Mouse (Mus musculus) forebrain, postnatal 0 days (tissue): ENCODE measurements around the gene Kctd21. TPM values are rescaled to one million over a fixed set of nuclear protein-coding genes. Genes with fewer than 3 reads are reported as not detected.
A peak's percentile ranks its signal among the peaks of the same experiment; 100 is the strongest.

Experiments used
- ATAC-seq: fragments of 200-750 bp; cut with Nextera tagmentation; 2 replicates; pipeline ENCODE4 v1.8.0; 2017; ENCODE audit warnings: mild to moderate bottlenecking, moderate library complexity
- DNase-seq: peaks from one replicate; pipeline ENCODE4 v3.0.0-alpha.2; 2015
- H3K27ac ChIP-seq: fragments of 300-500 bp; sonication (generic); 2 replicates; pipeline ENCODE4 v1.5.1; 2014; ENCODE audit warnings: low read depth, mild to moderate bottlenecking, antibody characterized with exemption, low read length, moderate library complexity, mixed read lengths
- H3K27me3 ChIP-seq: fragments of 300-500 bp; sonication (generic); 2 replicates; pipeline ENCODE4 v1.6.1; 2014; ENCODE audit warnings: mild to moderate bottlenecking, low read length, mixed read lengths; ENCODE audit not compliant: insufficient read depth
- H3K36me3 ChIP-seq: fragments of 300-500 bp; sonication (generic); 2 replicates; pipeline ENCODE4 v1.6.1; 2014; ENCODE audit warnings: mild to moderate bottlenecking, moderate library complexity; ENCODE audit not compliant: insufficient read depth
- H3K4me1 ChIP-seq: fragments of 300-500 bp; sonication (generic); 2 replicates; pipeline ENCODE4 v1.6.1; 2014; ENCODE audit warnings: antibody characterized with exemption; ENCODE audit not compliant: insufficient read depth
- H3K4me2 ChIP-seq: fragments of 300-500 bp; sonication (generic); 2 replicates; pipeline ENCODE4 v1.6.1; 2014; ENCODE audit warnings: low read depth, mild to moderate bottlenecking, moderate library complexity
- H3K4me3 ChIP-seq: fragments of 300-500 bp; sonication (generic); 2 replicates; pipeline ENCODE4 v1.5.1; 2014; ENCODE audit warnings: low read depth, low read length, mixed read lengths
- H3K9ac ChIP-seq: fragments of 300-500 bp; sonication (generic); 2 replicates; pipeline ENCODE4 v1.6.1; 2014; ENCODE audit warnings: mild to moderate bottlenecking
- H3K9me3 ChIP-seq: fragments of 300-500 bp; sonication (generic); 2 replicates; pipeline ENCODE4 v1.6.1; 2016; ENCODE audit warnings: low read length
- CTCF ChIP-seq: sonication (generic); IDR thresholded peaks from 2 replicates; pipeline ENCODE4 v1.5.1; 2016; ENCODE audit warnings: antibody characterized with exemption, control low read depth, low read depth
- WGBS: fragments of 180-500 bp; shearing (Covaris S2); extraction: QIAGEN DNeasy Blood & Tissue Kit; methylation state at CpG from one replicate; pipeline ENCODE4 v1.1.7; 2014; 5-methylcytosine and 5-hydroxymethylcytosine counted together
- polyA plus RNA-seq: library from polyadenylated mRNA; unstranded; fragments of >200 nt; fragmentation: Nextera tagmentation; extraction: Ambion mirVana; gene quantifications from 2 replicates; pipeline ENCODE4 v1.2.1, GENCODE M21; 2015
- total RNA-seq: library from RNA; depleted of rRNA; stranded (reverse); fragments of >200 nt; gene quantifications from 2 replicates; pipeline ENCODE4 v1.2.3, GENCODE M21; 2014

Gene Kctd21
- total and polyA plus RNA-seq, 2 experiments from 2014 or later: 3.1 to 4.9 TPM

DNA sequence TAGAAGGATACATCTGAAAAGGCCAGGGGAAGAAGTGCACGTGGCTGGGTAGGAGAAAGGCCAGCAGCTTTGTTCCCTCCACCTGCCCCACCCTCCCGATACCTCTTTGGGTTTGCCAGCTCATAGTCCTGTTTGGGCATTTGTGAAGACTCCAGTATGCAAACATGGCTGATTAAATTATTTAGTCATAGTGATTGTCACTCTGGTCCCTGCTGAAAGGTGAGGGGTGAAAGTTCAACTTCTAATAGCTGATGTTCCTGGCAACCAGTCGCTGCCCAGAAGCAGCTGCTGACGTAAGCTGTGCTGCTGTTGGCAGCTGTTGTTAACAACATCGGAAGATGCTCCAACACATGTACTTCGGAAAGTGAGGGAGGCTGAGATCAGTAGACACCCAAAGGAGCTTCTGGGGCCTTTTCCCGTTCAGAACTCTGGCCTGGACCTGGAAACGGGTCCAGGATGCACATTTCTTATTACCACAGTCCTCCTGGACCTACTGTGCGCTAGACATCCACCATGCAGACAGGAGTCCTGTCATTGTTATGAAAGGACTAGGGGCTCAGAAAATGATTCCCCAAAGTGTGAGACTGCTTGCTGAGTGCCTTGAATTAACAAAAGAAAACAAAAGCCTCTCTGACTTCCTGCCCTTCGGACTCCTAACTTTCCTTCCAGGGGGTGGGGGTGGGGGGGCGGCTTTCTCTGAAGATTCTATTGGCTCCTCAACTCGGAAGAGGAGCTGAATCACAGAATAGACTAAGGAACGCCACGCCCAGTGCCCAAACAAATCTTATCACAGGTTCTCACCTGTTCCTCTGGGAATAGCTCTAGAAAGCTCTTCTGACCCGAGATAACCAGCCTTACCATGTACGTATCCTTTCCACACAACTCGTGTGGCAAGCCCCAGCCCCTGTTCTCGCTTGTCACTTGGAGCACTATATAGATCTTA is 9.1 kb downstream of the Kctd21 start:
- Histone ChIP-seq H3K4me3 (no peak overlapping the region), H3K4me2 (no peak overlapping the region), H3K9ac (no peak overlapping the region), H3K4me1 (peaks cover 16% of the 10 kb centered on the region; the same call in 1 of the 2 replicates), H3K36me3 (no peaks in the 10 kb centered on the region), H3K27ac (no peak overlapping the region), H3K27me3 (no peaks in the 10 kb centered on the region), H3K9me3 (no peaks in the 10 kb centered on the region)
- ATAC-seq (no peak), DNase-seq (no peak)
- TF ChIP-seq CTCF: no peak
- WGBS: 73% methylated on average over 18 of the region's 18 CpGs

DNA sequence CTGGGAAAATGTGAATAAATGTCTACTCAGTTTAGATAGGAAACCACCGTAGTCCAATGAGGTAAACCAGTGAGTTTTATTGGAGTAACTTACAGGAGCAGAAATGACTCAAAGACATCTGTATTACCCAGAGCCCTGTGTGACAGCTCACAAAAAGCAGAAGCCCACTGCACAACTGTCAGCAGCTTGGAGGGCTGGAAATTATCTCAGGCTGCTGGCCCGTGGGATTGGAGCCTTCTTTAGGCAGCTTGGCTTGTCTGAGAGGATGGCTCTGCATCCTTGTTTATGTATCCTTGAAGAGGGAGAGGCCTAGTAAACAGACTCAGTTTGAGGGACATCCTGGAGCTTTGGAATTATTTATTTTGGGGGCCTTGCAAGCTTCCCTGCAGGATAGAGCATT is 10.8 kb downstream of the Kctd21 start:
- Histone ChIP-seq H3K4me1 (peaks cover 16% of the 10 kb centered on the region; the same call in 1 of the 2 replicates), H3K9ac (no peak overlapping the region), H3K4me2 (no peak overlapping the region), H3K36me3 (no peaks in the 10 kb centered on the region), H3K9me3 (no peaks in the 10 kb centered on the region), H3K27ac (no peak overlapping the region), H3K4me3 (no peak overlapping the region), H3K27me3 (no peaks in the 10 kb centered on the region)
- 80% methylated on average over 2 of the region's 2 CpGs for WGBS
- no peak for TF ChIP-seq CTCF
- ATAC-seq (no peak), DNase-seq (no peak)

DNA sequence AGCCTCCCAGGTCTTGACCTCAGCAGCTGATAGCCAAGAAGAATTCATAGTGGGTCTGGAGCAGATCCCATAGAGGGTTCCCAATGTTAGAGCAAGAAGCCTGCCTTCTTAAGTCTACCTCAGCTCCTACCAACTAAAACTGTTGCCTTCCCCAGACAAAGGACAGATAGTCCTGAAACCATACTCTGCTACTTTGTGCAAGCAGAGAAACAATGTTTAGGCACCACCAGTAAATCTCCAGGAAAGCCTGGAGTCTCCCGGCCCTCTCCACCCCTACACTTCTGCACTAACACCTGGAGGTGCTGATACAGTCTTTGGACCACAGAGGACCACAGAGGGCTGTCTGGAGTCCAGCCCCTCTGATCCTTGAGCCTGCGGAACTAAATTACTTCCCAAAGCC is 12.5 kb downstream of the Kctd21 start:
- Histone ChIP-seq H3K36me3 (no peaks in the 10 kb centered on the region), H3K4me1 (peaks cover 16% of the 10 kb centered on the region; the same call in 1 of the 2 replicates), H3K9ac (no peak overlapping the region), H3K9me3 (no peaks in the 10 kb centered on the region), H3K27me3 (no peaks in the 10 kb centered on the region), H3K4me3 (no peak overlapping the region), H3K4me2 (no peak overlapping the region), H3K27ac (peak overlapping the region; percentile 73)
- no peak for TF ChIP-seq CTCF
- 75% methylated on average over 2 of the region's 2 CpGs for WGBS
- ATAC-seq (no peak), DNase-seq (no peak)

DNA sequence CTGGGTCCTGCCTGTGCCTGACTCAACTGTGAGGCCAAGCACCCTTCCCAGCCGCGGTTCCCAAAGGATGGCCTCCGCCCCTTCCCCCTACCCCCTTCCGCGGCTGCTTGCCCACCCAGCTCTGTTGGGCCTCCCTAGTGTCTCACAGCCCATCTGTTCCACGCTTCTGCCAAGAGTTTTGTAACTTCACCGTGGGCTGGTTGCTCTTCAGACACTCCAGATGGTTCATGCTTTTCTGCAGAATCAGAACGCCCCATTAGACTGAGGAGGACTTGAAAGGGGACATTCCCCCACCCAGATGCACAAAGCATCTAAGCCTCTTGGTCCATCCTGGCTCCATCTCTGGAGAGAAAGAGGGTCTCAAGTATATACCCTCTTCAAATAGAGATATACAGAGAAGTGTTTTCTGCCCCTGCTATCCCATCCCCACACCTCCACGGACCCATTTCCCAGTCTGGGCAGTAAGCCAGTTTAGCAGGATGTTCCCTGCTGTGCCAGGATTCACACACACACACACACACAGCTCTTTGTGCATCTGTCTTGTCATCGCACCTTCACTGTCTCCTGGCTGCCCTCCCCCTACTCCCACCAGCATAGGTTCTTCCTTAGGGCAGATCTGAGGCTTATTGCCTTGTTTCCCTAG is 13.2 kb downstream of the Kctd21 start:
- no peaks in the 10 kb centered on the region for H3K36me3 ChIP-seq
- peak overlapping the region; percentile 73 for H3K27ac ChIP-seq
- no peak overlapping the region; the same call in 1 of the 2 replicates for H3K4me2 ChIP-seq
- H3K4me1 ChIP-seq: peaks cover 16% of the 10 kb centered on the region; the same call in 1 of the 2 replicates
- H3K4me3 ChIP-seq: no peak overlapping the region
- ATAC-seq: peak; percentile 92
- WGBS: 39% methylated on average over 10 of the region's 10 CpGs
- no peaks in the 10 kb centered on the region for H3K27me3 ChIP-seq
- peak; percentile 79 for DNase-seq
- no peaks in the 10 kb centered on the region for H3K9me3 ChIP-seq
- no peak overlapping the region for H3K9ac ChIP-seq
- TF ChIP-seq CTCF: no peak

DNA sequence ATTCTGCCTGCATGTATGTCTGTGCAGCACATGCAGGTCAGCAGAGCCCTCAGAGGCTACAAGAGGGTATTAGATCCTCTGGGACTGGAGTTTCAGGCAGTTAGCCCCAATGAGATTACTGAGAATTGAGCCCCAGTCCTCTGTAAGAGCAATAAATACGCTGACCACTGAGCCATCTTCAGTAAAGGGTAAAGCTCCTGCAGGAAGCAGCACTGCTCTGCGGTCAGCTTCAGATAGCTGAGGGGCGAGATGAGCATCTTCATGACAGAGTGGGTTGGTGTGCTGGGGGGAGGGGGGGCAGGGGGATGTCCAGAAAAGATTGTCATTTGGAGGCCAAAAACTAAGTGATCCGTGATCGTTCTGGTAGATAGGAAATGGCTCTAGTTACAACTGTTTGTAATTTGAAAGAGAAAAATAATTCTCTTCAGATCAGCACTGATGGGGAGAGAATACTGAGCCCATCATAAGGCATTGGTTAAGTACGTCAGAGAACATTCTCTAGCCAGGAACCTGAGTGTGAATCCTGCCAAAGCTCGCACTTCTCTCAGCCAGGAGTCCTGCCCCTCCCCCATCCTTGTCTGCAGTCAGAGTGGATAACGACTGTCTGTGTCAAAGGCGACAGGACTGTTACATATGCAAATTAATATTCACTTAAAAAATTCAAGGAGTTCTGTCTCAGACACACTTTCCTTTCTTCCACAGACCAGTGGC is 14.1 kb downstream of the Kctd21 start:
- H3K4me2 ChIP-seq: no peak overlapping the region
- H3K9me3 ChIP-seq: no peaks in the 10 kb centered on the region
- no peak overlapping the region for H3K9ac ChIP-seq
- no peak for TF ChIP-seq CTCF
- ATAC-seq (no peak), DNase-seq (no peak)
- H3K27ac ChIP-seq: peak overlapping the region; percentile 50; the same call in 1 of the 2 replicates
- 62% methylated on average over 9 of the region's 9 CpGs for whole genome bisulfite sequencing
- H3K4me3 ChIP-seq: no peak overlapping the region
- H3K27me3 ChIP-seq: no peaks in the 10 kb centered on the region
- H3K36me3 ChIP-seq: no peaks in the 10 kb centered on the region
- H3K4me1 ChIP-seq: peaks cover 16% of the 10 kb centered on the region; the same call in 1 of the 2 replicates

DNA sequence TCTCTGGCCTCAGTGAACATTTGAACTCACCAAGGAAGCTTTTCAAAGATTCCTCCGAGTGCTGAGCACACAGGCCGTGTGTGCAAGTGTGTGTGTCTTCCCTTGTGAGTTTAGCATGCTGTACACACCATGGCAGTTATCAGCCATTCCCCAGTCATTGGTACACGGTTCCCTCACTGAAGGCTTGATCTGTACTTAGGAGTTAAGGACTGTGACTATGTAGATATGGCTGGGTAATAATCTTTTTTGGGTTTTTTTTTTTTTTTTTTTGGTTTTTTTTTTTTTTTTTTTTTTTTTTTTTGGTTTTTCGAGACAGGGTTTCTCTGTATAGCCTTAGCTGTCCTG is 14.7 kb downstream of the Kctd21 start:
- no peak for DNase-seq
- no peak for ATAC-seq
- Histone ChIP-seq H3K27me3 (no peaks in the 10 kb centered on the region), H3K9ac (no peak overlapping the region), H3K27ac (no peak overlapping the region), H3K4me2 (no peak overlapping the region), H3K4me3 (no peak overlapping the region), H3K36me3 (no peaks in the 10 kb centered on the region), H3K4me1 (peaks cover 16% of the 10 kb centered on the region; the same call in 1 of the 2 replicates), H3K9me3 (no peaks in the 10 kb centered on the region)
- WGBS: 50% methylated on average over 4 of the region's 4 CpGs
- TF ChIP-seq CTCF: no peak
